Mouse (Mus musculus) thymus, adult 2 months (tissue): ENCODE measurements at regions not wholly inside any gene's neighbourhood (a gene's known extent, or its start where the extent isn't known, plus 50 kb on each side); places are given as distances from the start of the nearest gene placed in this dataset.

Source experiments
- CTCF ChIP-seq: fragments of 200-500 bp; IDR thresholded peaks from 2 replicates; pipeline ENCODE4 v1.5.1; 2012; ENCODE audit warnings: mild to moderate bottlenecking, control low read depth, low read length, moderate library complexity, borderline replicate concordance; ENCODE audit not compliant: control insufficient read depth, poor library complexity, insufficient read depth; ENCODE audit errors: extremely low read depth
- POLR2A ChIP-seq: fragments of 200-500 bp; IDR thresholded peaks from 2 replicates; pipeline ENCODE4 v1.6.1; 2012; ENCODE audit warnings: mild to moderate bottlenecking, low read length, control low read depth, moderate library complexity; ENCODE audit not compliant: control insufficient read depth, poor library complexity, insufficient read depth; ENCODE audit errors: extremely low read depth

DNA sequence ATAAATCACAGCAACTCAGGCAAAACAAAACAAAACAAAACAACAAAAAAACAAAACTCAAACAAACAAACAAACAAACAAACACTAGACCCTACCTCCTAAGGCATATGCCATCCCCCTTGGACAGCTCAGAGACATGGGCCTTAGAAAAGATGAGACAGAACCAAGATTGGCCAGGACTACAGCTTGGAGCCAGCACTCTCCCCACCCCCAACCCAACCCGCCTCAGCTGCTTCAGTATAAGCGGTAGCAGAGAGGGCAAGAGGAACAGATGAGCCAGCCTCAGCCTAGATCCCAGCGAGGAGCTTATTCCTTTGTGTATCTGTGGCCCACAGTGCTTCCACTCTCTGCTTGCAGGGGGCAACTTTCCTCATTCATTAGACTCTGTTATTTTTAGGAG lies 105.2 kb upstream of the Ywhaq start:
- no peak for TF ChIP-seq CTCF
- TF ChIP-seq POLR2A = no peak
